Mouse (Mus musculus) forebrain, embryonic 11.5 days (tissue): ENCODE measurements at regions not wholly inside any gene's neighbourhood (a gene's known extent, or its start where the extent isn't known, plus 50 kb on each side); places are given as distances from the start of the nearest gene placed in this dataset.

Experiments
- ATAC-seq: fragments of 200-750 bp; cut with Nextera tagmentation; replicated peaks from 2 replicates; pipeline ENCODE4 v1.8.0; 2017; ENCODE audit warnings: moderate TSS enrichment; ENCODE audit not compliant: low FRiP score
- DNase-seq: peaks from one replicate; pipeline ENCODE4 v3.0.0-alpha.2; 2017; ENCODE audit warnings: low spot score
- H3K27ac ChIP-seq: fragments of 300-500 bp; sonication (generic); 2 replicates; pipeline ENCODE4 v1.5.1; 2014; ENCODE audit warnings: low read depth, low read length
- H3K27me3 ChIP-seq: fragments of 300-500 bp; sonication (generic); 2 replicates; pipeline ENCODE4 v1.6.1; 2014; ENCODE audit warnings: mild to moderate bottlenecking, low read length, mixed read lengths; ENCODE audit not compliant: control insufficient read depth, insufficient read depth
- H3K36me3 ChIP-seq: fragments of 300-500 bp; sonication (generic); 2 replicates; pipeline ENCODE4 v1.6.1; 2014; ENCODE audit warnings: mild to moderate bottlenecking, low read length, moderate library complexity, mixed read lengths; ENCODE audit not compliant: control insufficient read depth, insufficient read depth
- H3K4me1 ChIP-seq: fragments of 300-500 bp; sonication (generic); replicated peaks from 2 replicates; pipeline ENCODE4 v1.6.1; 2014; ENCODE audit warnings: low read length, mixed read lengths; ENCODE audit not compliant: control insufficient read depth, insufficient read depth
- H3K4me2 ChIP-seq: fragments of 300-500 bp; sonication (generic); 2 replicates; pipeline ENCODE4 v1.6.1; 2014; ENCODE audit warnings: low read depth, mild to moderate bottlenecking, low read length, moderate library complexity, mixed read lengths; ENCODE audit not compliant: severe bottlenecking
- H3K4me3 ChIP-seq: fragments of 300-500 bp; sonication (generic); 2 replicates; pipeline ENCODE4 v1.5.1; 2014; ENCODE audit warnings: low read depth, low read length
- H3K9ac ChIP-seq: fragments of 300-500 bp; sonication (generic); 2 replicates; pipeline ENCODE4 v1.6.1; 2014; ENCODE audit warnings: low read length
- H3K9me3 ChIP-seq: fragments of 300-500 bp; sonication (generic); 2 replicates; pipeline ENCODE4 v1.6.1; 2016; ENCODE audit warnings: low read length, mixed read lengths; ENCODE audit not compliant: control insufficient read depth
- WGBS: fragments of 180-500 bp; shearing (Covaris S2); extraction: QIAGEN DNeasy Blood & Tissue Kit; methylation state at CpG from one replicate; pipeline ENCODE4 v1.1.7; 2014; 5-methylcytosine and 5-hydroxymethylcytosine counted together

DNA sequence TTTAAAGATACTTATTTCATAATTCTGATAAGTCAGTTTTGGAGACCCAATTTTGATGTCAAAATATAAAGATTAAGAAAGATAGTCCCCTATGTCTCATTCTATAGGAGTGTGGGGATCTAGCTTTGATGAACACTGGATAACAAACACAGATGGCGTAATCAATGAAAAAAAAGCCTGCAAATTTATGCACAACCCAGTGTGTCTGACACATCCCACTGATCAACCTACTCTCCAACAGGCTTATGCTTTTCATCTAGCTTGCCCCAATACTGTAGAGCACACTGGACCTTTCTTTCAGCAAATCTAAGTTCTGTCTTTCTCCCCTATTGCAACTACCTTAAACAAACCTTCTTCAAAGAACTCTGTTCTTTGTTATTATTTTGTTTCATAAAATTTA, 302.0 kb upstream of the Tram1l1 start:
- Histone ChIP-seq H3K27me3 (no peaks in the 10 kb centered on the region), H3K4me3 (no peak overlapping the region), H3K4me2 (no peak overlapping the region), H3K9me3 (no peaks in the 10 kb centered on the region), H3K36me3 (no peaks in the 10 kb centered on the region), H3K27ac (no peak overlapping the region), H3K9ac (no peak overlapping the region), H3K4me1 (no peaks in the 10 kb centered on the region)
- WGBS, result 97% methylated on average over 1 of the region's 1 CpGs
- DNase-seq, result no peak
- ATAC-seq, result no peak

DNA sequence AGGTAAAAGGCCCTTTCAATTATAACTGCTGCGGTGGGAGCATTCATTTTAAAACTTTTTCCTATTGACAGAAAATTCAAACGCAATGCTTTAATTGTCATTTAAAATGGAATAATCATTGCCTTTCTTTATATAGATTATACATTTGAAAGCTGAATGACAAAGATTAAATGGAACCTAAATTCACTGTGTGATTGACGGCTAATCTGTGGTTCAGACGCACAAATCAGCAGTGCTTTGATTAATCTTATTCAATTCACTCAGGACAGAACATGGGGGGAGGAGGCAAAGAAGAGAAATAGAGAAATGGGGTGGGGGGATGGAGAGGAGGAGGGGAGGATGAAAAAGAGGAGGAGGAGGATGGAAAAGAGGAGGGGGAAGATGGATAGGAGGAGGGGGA, 294.5 kb upstream of the Tram1l1 start:
- Histone ChIP-seq H3K9me3 (no peaks in the 10 kb centered on the region), H3K27ac (no peak overlapping the region), H3K9ac (no peak overlapping the region), H3K4me3 (no peak overlapping the region), H3K36me3 (no peaks in the 10 kb centered on the region), H3K27me3 (no peaks in the 10 kb centered on the region), H3K4me2 (no peak overlapping the region), H3K4me1 (no peaks in the 10 kb centered on the region)
- DNase-seq (no peak), ATAC-seq (no peak)
- WGBS, result 43% methylated on average over 4 of the region's 4 CpGs

DNA sequence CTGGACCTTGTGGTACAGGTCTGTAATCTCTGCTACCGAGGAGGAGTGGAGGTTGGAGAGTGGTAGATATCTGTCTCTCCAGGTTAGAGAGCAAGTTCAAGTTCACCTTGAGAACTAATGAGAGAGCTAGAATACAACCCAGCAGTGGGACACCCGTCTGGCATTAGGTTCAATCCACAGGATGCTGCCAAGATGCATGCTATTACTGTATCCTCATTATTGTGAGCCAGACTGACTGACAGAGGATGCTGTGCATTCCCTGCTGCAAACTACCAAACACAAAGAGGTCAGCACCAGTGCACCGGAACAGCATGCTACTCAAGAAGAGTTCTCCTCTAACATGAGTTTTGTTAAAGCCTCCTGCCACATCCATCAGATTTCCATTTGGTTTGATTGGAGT, 253.6 kb upstream of the Tram1l1 start:
- no peaks in the 10 kb centered on the region for H3K9me3 ChIP-seq
- no peak for DNase-seq
- H3K27me3 ChIP-seq, result no peaks in the 10 kb centered on the region
- WGBS, result 72% methylated on average over 3 of the region's 3 CpGs
- no peak overlapping the region for H3K27ac ChIP-seq
- no peak overlapping the region for H3K4me3 ChIP-seq
- H3K36me3 ChIP-seq, result no peaks in the 10 kb centered on the region
- H3K4me1 ChIP-seq, result no peaks in the 10 kb centered on the region
- no peak overlapping the region for H3K4me2 ChIP-seq
- no peak for ATAC-seq
- no peak overlapping the region for H3K9ac ChIP-seq

- ATAC-seq (no peak), DNase-seq (no peak)
- no peak overlapping the region for H3K9ac ChIP-seq
- H3K27ac ChIP-seq, result no peak overlapping the region
- H3K4me3 ChIP-seq, result no peak overlapping the region
- no peaks in the 10 kb centered on the region for H3K4me1 ChIP-seq
- no peaks in the 10 kb centered on the region for H3K36me3 ChIP-seq
- 85% methylated on average over 2 of the region's 2 CpGs for WGBS
- H3K9me3 ChIP-seq, result no peaks in the 10 kb centered on the region
- no peak overlapping the region for H3K4me2 ChIP-seq
- no peaks in the 10 kb centered on the region for H3K27me3 ChIP-seq
Measured at GRCm38 (mm10) chr3:124067538-124067937, 253.1 kb upstream of the Tram1l1 start.

- no peak overlapping the region for H3K4me2 ChIP-seq
- H3K9me3 ChIP-seq, result no peaks in the 10 kb centered on the region
- no peak overlapping the region for H3K9ac ChIP-seq
- H3K4me3 ChIP-seq, result no peak overlapping the region
- 75% methylated on average over 1 of the region's 1 CpGs for WGBS
- H3K4me1 ChIP-seq, result no peaks in the 10 kb centered on the region
- DNase-seq (no peak), ATAC-seq (no peak)
- H3K27me3 ChIP-seq, result no peaks in the 10 kb centered on the region
- no peak overlapping the region for H3K27ac ChIP-seq
- no peaks in the 10 kb centered on the region for H3K36me3 ChIP-seq
Measured at GRCm38 (mm10) chr3:124067971-124068370, 252.7 kb upstream of the Tram1l1 start.

- Histone ChIP-seq H3K36me3 (no peaks in the 10 kb centered on the region), H3K27ac (no peak overlapping the region), H3K27me3 (no peaks in the 10 kb centered on the region), H3K4me1 (no peaks in the 10 kb centered on the region), H3K9me3 (no peaks in the 10 kb centered on the region), H3K4me3 (no peak overlapping the region), H3K9ac (no peak overlapping the region), H3K4me2 (no peak overlapping the region)
- DNase-seq, result no peak
- no peak for ATAC-seq
- 76% methylated on average over 1 of the region's 1 CpGs for WGBS
Measured at GRCm38 (mm10) chr3:124069182-124069581, 251.5 kb upstream of the Tram1l1 start.

DNA sequence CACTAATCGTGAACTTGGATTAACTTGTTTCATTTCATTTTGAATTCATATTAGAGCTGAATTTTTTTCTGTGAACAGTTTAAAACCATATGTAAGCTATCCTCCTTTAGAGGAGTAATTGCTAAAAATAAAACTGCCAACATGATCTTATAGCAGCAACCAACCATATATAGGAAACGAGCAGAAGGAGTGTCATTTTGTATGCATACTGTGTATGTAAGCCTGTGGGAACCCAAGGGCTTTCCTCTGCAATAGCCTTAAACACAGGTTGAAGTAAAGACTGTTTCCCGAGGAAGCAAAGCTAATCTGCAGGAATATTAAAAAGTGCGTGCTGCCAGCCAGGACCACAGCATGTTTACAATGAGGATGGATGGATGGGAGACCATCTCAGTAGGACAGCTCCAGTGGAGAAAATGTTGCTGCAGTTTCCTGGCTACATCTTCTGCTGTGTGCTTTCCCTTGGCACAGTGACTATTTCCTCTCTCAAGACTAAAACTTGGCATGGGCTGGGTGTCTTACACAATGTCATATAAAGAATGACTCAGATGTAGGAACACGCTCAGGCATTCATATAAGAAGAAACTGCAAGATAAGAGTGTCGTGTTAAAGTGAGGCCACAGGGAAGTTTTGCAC, 244.6 kb upstream of the Tram1l1 start:
- Histone ChIP-seq H3K9me3 (no peaks in the 10 kb centered on the region), H3K4me2 (no peak overlapping the region), H3K4me3 (no peak overlapping the region), H3K4me1 (no peaks in the 10 kb centered on the region), H3K36me3 (no peaks in the 10 kb centered on the region), H3K9ac (no peak overlapping the region), H3K27ac (no peak overlapping the region), H3K27me3 (no peaks in the 10 kb centered on the region)
- no peak for ATAC-seq
- 82% methylated on average over 6 of the region's 6 CpGs for WGBS
- DNase-seq, result no peak

GRCm38 (mm10) chr3:124092404-124093121, 228.1 kb upstream of the Tram1l1 start:
- WGBS, result 84% methylated on average over 9 of the region's 9 CpGs
- Histone ChIP-seq H3K4me2 (no peak overlapping the region), H3K9ac (no peak overlapping the region), H3K4me3 (no peak overlapping the region), H3K9me3 (no peaks in the 10 kb centered on the region), H3K36me3 (no peaks in the 10 kb centered on the region), H3K27me3 (no peaks in the 10 kb centered on the region), H3K4me1 (no peaks in the 10 kb centered on the region), H3K27ac (no peak overlapping the region)
- ATAC-seq (no peak), DNase-seq (no peak)

- DNase-seq (no peak), ATAC-seq (no peak)
- Histone ChIP-seq H3K4me1 (no peaks in the 10 kb centered on the region), H3K36me3 (no peaks in the 10 kb centered on the region), H3K4me3 (no peak overlapping the region), H3K27me3 (no peaks in the 10 kb centered on the region), H3K9ac (no peak overlapping the region), H3K4me2 (no peak overlapping the region), H3K27ac (no peak overlapping the region), H3K9me3 (no peaks in the 10 kb centered on the region)
- WGBS, result 61% methylated on average over 1 of the region's 1 CpGs
Measured at GRCm38 (mm10) chr3:124113995-124114394, 206.7 kb upstream of the Tram1l1 start.
